Mouse (Mus musculus): ENCODE data around the gene Fam102a. TPM values are rescaled to one million over a fixed set of nuclear protein-coding genes. Genes with fewer than 3 reads are reported as not detected.

Fam102a gene
- total and polyA plus RNA-seq, 3 experiments: 1.3 to 7.8 (median 3.8) TPM

Other genes starting within 250 kb of the Fam102a start
Only the 20 nearest of the 24 such genes appear.
- 14.1 and 20.4 TPM in 2 replicates for gene Ciz1, start 183.0 kb upstream of the Fam102a start, total RNA-seq (2012; rRNA removed)
- gene Ciz1, start 183.0 kb upstream of the Fam102a start, total RNA-seq (2014; rRNA removed): 8.1 and 8.2 TPM in 2 replicates
- gene Ciz1, start 183.0 kb upstream of the Fam102a start, polyA plus RNA-seq (2012; ENCODE audit: insufficient read length, low read depth): 47.0 and 47.3 TPM in 2 replicates
- 0.13 and 0.25 TPM in 2 replicates for gene Dnm1, start 182.0 kb upstream of the Fam102a start, total RNA-seq (2012; rRNA removed)
- not detected in 2 replicates for gene Dnm1, start 182.0 kb upstream of the Fam102a start, total RNA-seq (2014; rRNA removed)
- 0.20 TPM in 1 of 2 replicates, not detected in the other for gene Dnm1, start 182.0 kb upstream of the Fam102a start, polyA plus RNA-seq (2012; ENCODE audit: insufficient read length, low read depth)
- 32.4 and 41.2 TPM in 2 replicates for gene 1110008P14Rik, start 153.4 kb upstream of the Fam102a start, total RNA-seq (2012; rRNA removed)
- gene 1110008P14Rik, start 153.4 kb upstream of the Fam102a start, total RNA-seq (2014; rRNA removed): 20.2 and 27.8 TPM in 2 replicates
- 16.8 and 24.3 TPM in 2 replicates for gene 1110008P14Rik, start 153.4 kb upstream of the Fam102a start, polyA plus RNA-seq (2012; ENCODE audit: insufficient read length, low read depth)
- not detected in 2 replicates for gene Lcn2, start 147.1 kb upstream of the Fam102a start, total RNA-seq (2012; rRNA removed)
- not detected in 2 replicates for gene Lcn2, start 147.1 kb upstream of the Fam102a start, total RNA-seq (2014; rRNA removed)
- not detected in 2 replicates for gene Lcn2, start 147.1 kb upstream of the Fam102a start, polyA plus RNA-seq (2012; ENCODE audit: insufficient read length, low read depth)
- 19.6 and 21.3 TPM in 2 replicates for gene Ptges2, start 139.4 kb upstream of the Fam102a start, total RNA-seq (2012; rRNA removed)
- 14.7 and 17.1 TPM in 2 replicates for gene Ptges2, start 139.4 kb upstream of the Fam102a start, total RNA-seq (2014; rRNA removed)
- gene Ptges2, start 139.4 kb upstream of the Fam102a start, polyA plus RNA-seq (2012; ENCODE audit: insufficient read length, low read depth): 19.5 and 20.3 TPM in 2 replicates
- 3.3 and 3.5 TPM in 2 replicates for gene Naif1, start 84.9 kb upstream of the Fam102a start, total RNA-seq (2012; rRNA removed)
- gene Naif1, start 84.9 kb upstream of the Fam102a start, total RNA-seq (2014; rRNA removed): 2.5 and 2.7 TPM in 2 replicates
- 5.0 and 6.5 TPM in 2 replicates for gene Naif1, start 84.9 kb upstream of the Fam102a start, polyA plus RNA-seq (2012; ENCODE audit: insufficient read length, low read depth)
- 9.8 and 14.1 TPM in 2 replicates for gene Slc25a25, start 83.9 kb upstream of the Fam102a start, total RNA-seq (2012; rRNA removed)
- gene Slc25a25, start 83.9 kb upstream of the Fam102a start, total RNA-seq (2014; rRNA removed): 6.6 TPM in 2 replicates
- gene Slc25a25, start 83.9 kb upstream of the Fam102a start, polyA plus RNA-seq (2012; ENCODE audit: insufficient read length, low read depth): 9.4 and 10.0 TPM in 2 replicates
- gene Dpm2, start 35.5 kb downstream of the Fam102a start, total RNA-seq (2012; rRNA removed): 30.9 and 38.1 TPM in 2 replicates
- gene Dpm2, start 35.5 kb downstream of the Fam102a start, total RNA-seq (2014; rRNA removed): 29.8 and 33.8 TPM in 2 replicates
- 63.6 and 65.7 TPM in 2 replicates for gene Dpm2, start 35.5 kb downstream of the Fam102a start, polyA plus RNA-seq (2012; ENCODE audit: insufficient read length, low read depth)
- 0.64 and 1.3 TPM in 2 replicates for gene Pip5kl1, start 39.5 kb downstream of the Fam102a start, total RNA-seq (2012; rRNA removed)
- 0.28 TPM in 1 of 2 replicates, not detected in the other for gene Pip5kl1, start 39.5 kb downstream of the Fam102a start, total RNA-seq (2014; rRNA removed)
- gene Pip5kl1, start 39.5 kb downstream of the Fam102a start, polyA plus RNA-seq (2012; ENCODE audit: insufficient read length, low read depth): 0.57 and 0.82 TPM in 2 replicates
- gene 9430097D07Rik, start 40.4 kb downstream of the Fam102a start, total RNA-seq (2012; rRNA removed): 0.13 TPM in 1 of 2 replicates, not detected in the other
- not detected in 2 replicates for gene 9430097D07Rik, start 40.4 kb downstream of the Fam102a start, total RNA-seq (2014; rRNA removed)
- not detected in 2 replicates for gene 9430097D07Rik, start 40.4 kb downstream of the Fam102a start, polyA plus RNA-seq (2012; ENCODE audit: insufficient read length, low read depth)
- 51.9 and 57.4 TPM in 2 replicates for gene St6galnac4, start 51.8 kb downstream of the Fam102a start, total RNA-seq (2012; rRNA removed)
- gene St6galnac4, start 51.8 kb downstream of the Fam102a start, total RNA-seq (2014; rRNA removed): 45.9 and 58.3 TPM in 2 replicates
- 81.7 and 87.0 TPM in 2 replicates for gene St6galnac4, start 51.8 kb downstream of the Fam102a start, polyA plus RNA-seq (2012; ENCODE audit: insufficient read length, low read depth)
- gene St6galnac6, start 64.4 kb downstream of the Fam102a start, total RNA-seq (2012; rRNA removed): 13.9 and 14.3 TPM in 2 replicates
- gene St6galnac6, start 64.4 kb downstream of the Fam102a start, total RNA-seq (2014; rRNA removed): 12.9 and 13.2 TPM in 2 replicates
- gene St6galnac6, start 64.4 kb downstream of the Fam102a start, polyA plus RNA-seq (2012; ENCODE audit: insufficient read length, low read depth): 10.7 and 13.3 TPM in 2 replicates
- gene Ak1, start 86.4 kb downstream of the Fam102a start, total RNA-seq (2012; rRNA removed): 2.9 and 3.9 TPM in 2 replicates
- 1.4 TPM in 2 replicates for gene Ak1, start 86.4 kb downstream of the Fam102a start, total RNA-seq (2014; rRNA removed)
- 1.5 and 2.8 TPM in 2 replicates for gene Ak1, start 86.4 kb downstream of the Fam102a start, polyA plus RNA-seq (2012; ENCODE audit: insufficient read length, low read depth)
- gene Eng, start 111.3 kb downstream of the Fam102a start, total RNA-seq (2012; rRNA removed): 0.13 TPM in 2 replicates
- gene Eng, start 111.3 kb downstream of the Fam102a start, total RNA-seq (2014; rRNA removed): 0.08 TPM in 1 of 2 replicates, not detected in the other
- 0.44 and 0.47 TPM in 2 replicates for gene Eng, start 111.3 kb downstream of the Fam102a start, polyA plus RNA-seq (2012; ENCODE audit: insufficient read length, low read depth)
- 31.8 and 34.1 TPM in 2 replicates for gene Fpgs, start 168.8 kb downstream of the Fam102a start, total RNA-seq (2012; rRNA removed)
- gene Fpgs, start 168.8 kb downstream of the Fam102a start, total RNA-seq (2014; rRNA removed): 37.9 and 41.8 TPM in 2 replicates
- 52.4 and 59.2 TPM in 2 replicates for gene Fpgs, start 168.8 kb downstream of the Fam102a start, polyA plus RNA-seq (2012; ENCODE audit: insufficient read length, low read depth)
- gene Cdk9, start 177.7 kb downstream of the Fam102a start, total RNA-seq (2012; rRNA removed): 41.7 and 45.2 TPM in 2 replicates
- gene Cdk9, start 177.7 kb downstream of the Fam102a start, total RNA-seq (2014; rRNA removed): 72.1 and 73.7 TPM in 2 replicates
- 136 and 138 TPM in 2 replicates for gene Cdk9, start 177.7 kb downstream of the Fam102a start, polyA plus RNA-seq (2012; ENCODE audit: insufficient read length, low read depth)
- gene Sh2d3c, start 185.7 kb downstream of the Fam102a start, total RNA-seq (2012; rRNA removed): 10.2 and 11.1 TPM in 2 replicates
- gene Sh2d3c, start 185.7 kb downstream of the Fam102a start, total RNA-seq (2014; rRNA removed): 4.8 and 5.1 TPM in 2 replicates
- 22.0 and 25.8 TPM in 2 replicates for gene Sh2d3c, start 185.7 kb downstream of the Fam102a start, polyA plus RNA-seq (2012; ENCODE audit: insufficient read length, low read depth)
- gene 6330409D20Rik, start 205.7 kb downstream of the Fam102a start, total RNA-seq (2012; rRNA removed): not detected in 2 replicates
- not detected in 2 replicates for gene 6330409D20Rik, start 205.7 kb downstream of the Fam102a start, total RNA-seq (2014; rRNA removed)
- 0.41 and 0.46 TPM in 2 replicates for gene 6330409D20Rik, start 205.7 kb downstream of the Fam102a start, polyA plus RNA-seq (2012; ENCODE audit: insufficient read length, low read depth)
- 49.9 and 53.8 TPM in 2 replicates for gene Tor2a, start 221.9 kb downstream of the Fam102a start, total RNA-seq (2012; rRNA removed)
- 37.5 and 41.4 TPM in 2 replicates for gene Tor2a, start 221.9 kb downstream of the Fam102a start, total RNA-seq (2014; rRNA removed)
- 28.5 and 33.3 TPM in 2 replicates for gene Tor2a, start 221.9 kb downstream of the Fam102a start, polyA plus RNA-seq (2012; ENCODE audit: insufficient read length, low read depth)
- gene Ttc16, start 240.3 kb downstream of the Fam102a start, total RNA-seq (2012; rRNA removed): 0.81 and 0.97 TPM in 2 replicates
- gene Ttc16, start 240.3 kb downstream of the Fam102a start, total RNA-seq (2014; rRNA removed): 0.11 TPM in 1 of 2 replicates, not detected in the other
- 0.24 TPM in 1 of 2 replicates, not detected in the other for gene Ttc16, start 240.3 kb downstream of the Fam102a start, polyA plus RNA-seq (2012; ENCODE audit: insufficient read length, low read depth)

All from CH12.LX (cell line).